Mouse (Mus musculus) ZHBTc4 (cell line): ENCODE measurements around the gene Sdf2l1.
"Not testable (repeated sequence)": the region's sequence is repeated elsewhere in the genome, so short reads cannot be mapped to it uniquely, and the experiment has no call there.

Source experiments
- DNase-seq: peaks from one replicate; pipeline ENCODE4 v3.0.0-alpha.2; 2011; ENCODE audit warnings: low read depth, low spot score

The Sdf2l1 gene

GRCm38 (mm10) chr16:17132089-17132905 lies at the start of gene Sdf2l1:
Sdf2l1 (minus strand) TSS chr16:17132383.
- DNase-seq: peak; percentile 99

DNA sequence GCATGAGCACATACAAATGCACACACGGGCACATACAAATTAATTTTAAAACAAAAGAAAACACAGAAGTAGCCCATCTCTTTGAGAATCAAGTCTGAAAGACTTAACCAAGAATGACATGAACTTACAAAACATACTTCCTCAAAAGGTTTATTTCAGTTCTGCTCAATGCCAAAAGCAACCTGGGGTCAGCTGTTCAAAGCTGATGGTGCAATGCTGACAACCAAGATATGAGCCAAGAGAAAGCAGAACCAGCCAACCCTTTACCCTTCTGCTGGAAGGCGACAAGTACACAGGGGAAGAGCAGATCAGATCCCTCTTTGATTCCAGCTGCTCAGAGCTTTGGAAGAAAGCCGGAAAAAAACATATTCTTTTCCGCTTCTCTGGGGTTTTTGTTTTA lies 49.2 kb upstream of the Sdf2l1 start:
- no peak for DNase-seq

- DNase-seq: no peak
These were observed 47.5 kb upstream of the Sdf2l1 start for GRCm38 (mm10) chr16:17179706-17180105.

DNA sequence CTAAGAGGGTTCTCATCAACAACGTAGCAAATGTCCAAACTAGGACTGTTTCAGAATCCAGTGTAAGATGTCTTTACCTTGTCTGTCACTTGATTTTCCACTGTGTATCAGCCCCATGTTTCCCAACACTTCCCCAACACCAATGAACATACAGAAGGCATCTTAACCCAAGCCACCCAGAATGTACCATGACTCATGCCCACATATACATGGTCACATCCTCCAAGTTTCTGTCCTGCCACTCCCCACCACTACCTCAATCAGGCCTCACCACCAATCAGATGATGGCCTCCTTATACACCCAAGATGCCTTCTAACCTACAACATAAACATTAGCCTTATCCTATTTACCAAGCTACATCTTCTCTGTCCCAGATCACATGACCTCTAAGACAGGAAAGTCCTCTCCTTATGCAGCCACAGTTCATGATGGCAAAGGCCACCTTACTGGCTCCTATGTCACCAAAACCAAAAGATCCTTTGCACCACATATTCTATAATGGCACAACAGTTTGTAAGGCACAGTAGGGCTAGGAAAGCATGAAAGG lies 45.5 kb upstream of the Sdf2l1 start:
- DNase-seq: no peak

- DNase-seq: no peak
These were observed 43.6 kb upstream of the Sdf2l1 start for GRCm38 (mm10) chr16:17175765-17176164.

- no peak for DNase-seq
These were observed 35.9 kb upstream of the Sdf2l1 start for GRCm38 (mm10) chr16:17168049-17168448.

- no peak for DNase-seq
These were observed 35.0 kb upstream of the Sdf2l1 start for GRCm38 (mm10) chr16:17167179-17167578.

GRCm38 (mm10) chr16:17165478-17165877 lies 33.3 kb upstream of the Sdf2l1 start:
- DNase-seq: not testable (repeated sequence)

GRCm38 (mm10) chr16:17154346-17154745 lies 22.2 kb upstream of the Sdf2l1 start:
- no peak for DNase-seq

DNA sequence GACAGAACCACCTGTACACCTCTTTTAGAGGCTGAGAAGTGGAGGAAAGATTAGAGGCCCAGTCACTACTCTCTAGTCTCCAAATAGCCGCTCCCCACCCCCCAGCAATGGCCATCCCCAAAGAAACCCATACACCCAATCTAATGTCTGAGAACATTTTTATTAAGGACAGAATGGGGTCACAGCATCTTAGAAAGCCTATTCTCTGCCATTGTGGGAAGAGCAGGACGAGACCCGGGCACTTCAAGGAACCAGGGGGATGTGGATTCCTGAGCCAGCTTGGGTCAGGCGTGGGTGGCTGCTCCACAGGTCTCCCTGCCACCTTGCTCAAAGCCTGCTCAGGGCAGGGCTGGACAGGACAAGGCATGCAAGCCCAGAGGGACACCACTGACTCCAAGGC lies 19.7 kb upstream of the Sdf2l1 start:
- DNase-seq: no peak

DNA sequence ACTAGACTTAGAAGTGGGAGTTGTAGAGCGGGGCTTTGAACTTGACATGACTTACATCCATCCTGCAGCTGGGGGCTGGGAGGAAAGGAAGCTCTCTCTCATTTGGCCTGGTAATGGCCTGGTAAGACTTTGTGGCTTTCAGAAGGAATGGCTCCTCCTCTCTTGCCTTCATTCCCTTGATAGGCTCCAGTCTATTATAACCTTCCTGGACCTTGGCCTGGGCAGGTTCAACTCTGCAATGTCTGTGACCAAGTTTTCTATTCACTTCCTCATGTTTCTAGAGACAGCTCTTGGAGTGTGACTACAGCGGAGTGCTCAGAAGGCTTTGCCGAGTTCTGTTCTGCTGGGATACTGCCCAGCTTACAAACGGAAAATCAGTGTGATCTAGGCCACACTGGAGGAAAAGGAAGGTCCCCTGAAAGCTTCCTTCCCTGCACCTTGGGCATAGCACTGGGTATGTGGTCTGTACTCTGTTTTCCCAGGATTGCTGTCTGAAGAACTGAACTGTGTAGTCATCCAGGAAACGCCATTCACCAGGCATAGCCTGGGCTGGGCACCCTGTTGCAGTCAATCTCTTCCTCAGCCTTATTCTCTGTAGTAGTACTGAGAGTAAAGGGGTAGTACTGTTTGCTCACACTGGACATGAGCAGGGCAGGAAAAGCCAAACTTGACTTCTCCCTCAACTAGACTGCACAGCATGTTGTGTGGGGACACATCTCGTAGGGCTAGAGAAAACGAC lies 18.5 kb upstream of the Sdf2l1 start:
- DNase-seq: no peak

DNA sequence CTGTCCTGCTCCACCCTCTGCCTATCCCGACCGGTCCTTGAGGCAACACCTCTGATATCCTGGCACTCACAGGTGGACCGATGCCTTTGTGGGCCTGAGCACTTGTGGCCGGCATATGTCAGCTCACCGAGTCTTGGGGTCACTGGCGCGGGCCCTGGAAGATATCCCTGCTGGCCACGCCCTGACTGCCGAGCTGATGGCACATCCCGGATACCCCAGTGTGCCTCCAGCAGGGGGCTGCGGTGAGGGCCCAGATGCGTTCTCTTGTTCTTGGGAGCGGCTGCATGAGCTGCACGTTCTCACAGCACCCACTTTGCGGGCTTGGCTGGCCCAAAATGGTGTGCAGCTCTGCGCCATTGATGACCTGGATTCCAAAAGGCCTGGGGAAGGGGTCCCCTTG lies 15.9 kb upstream of the Sdf2l1 start:
- DNase-seq: peak; percentile 85

DNA sequence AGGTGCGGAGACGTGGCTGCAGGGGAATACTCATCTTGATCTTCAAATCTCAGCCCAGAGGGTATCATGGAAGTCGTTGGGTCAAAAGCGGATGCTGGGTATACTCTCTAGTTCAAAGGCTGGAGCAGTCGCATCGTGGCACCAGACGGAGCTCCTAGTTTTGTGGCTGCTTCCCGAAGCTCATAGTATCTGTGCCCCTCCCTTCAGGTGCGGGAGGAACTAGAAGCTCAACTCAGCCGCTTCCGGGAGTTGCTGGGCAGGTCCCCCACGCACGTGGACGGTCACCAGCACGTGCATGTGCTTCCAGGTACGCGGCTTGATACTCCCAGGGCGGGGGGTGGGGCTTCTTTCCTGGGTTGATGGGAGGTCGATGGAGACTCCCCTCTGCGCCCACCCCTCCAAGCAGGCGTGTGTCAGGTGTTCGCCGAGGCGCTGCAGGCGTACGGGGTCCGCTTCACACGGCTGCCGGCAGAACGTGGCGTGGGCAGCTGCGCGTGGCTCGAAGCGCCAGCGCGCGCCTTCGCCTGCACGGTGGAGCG lies 15.3 kb upstream of the Sdf2l1 start:
- DNase-seq: peak; percentile 58

- peak; percentile 97 for DNase-seq
These were observed 14.6 kb upstream of the Sdf2l1 start, which contains the start of gene Ccdc116 for GRCm38 (mm10) chr16:17146772-17147235. Ccdc116 (minus strand) TSS chr16:17147229.

DNA sequence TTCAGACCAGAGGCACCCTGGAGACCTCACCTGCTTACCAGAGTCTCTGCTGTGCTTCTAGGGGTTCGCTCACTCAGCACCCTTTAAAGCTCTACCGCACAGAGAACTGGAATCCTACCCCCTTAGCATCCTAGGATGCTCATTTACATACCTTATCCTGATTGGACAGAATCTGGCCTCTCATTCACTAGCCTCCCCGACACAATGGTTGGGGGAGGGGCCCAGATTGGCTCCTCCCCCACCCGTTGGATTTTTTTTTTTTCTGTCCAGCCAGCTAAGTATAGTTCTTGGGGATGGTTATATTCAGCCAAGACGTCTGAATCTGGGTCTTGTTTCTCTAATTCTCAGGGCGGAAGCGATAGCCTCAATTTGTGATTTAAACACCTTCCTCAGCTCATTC lies 12.2 kb upstream of the Sdf2l1 start, which contains the start of gene Ydjc:
Gene Ydjc (plus strand): TSS at position 283 of the 400 bp plus-strand sequence.
- DNase-seq: peak; percentile 86

DNA sequence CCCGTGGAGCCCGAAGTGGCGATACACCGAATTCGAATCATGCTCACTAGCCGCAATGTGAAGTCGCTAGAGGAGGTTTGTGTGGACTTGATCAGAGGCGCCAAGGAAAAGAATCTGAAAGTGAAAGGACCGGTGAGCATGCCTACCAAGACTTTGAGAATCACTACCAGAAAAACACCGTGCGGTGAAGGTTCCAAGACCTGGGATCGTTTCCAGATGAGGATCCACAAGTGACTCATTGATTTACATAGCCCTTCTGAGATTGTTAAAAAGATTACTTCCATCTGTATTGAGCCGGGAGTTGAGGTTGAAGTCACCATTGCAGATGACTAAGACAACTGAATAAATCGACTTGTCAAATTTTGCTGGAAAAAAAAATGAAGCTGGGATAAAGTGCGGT lies 5.2 kb upstream of the Sdf2l1 start:
- DNase-seq: no peak

DNA sequence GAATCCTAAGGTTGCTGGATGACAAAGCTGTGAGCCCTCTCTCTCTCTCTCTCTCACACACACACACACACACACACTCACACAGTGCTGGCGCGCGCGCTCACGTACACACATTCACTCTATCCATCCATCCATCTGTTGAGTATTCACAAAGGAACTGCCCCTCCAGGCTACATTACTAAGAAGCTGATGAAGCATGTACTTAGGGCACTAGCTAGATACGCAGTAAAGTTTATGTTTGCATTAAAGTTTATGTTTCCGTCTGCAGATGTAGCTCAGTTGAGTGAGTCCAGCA lies 670 bp upstream of the Sdf2l1 start:
- no peak for DNase-seq

DNA sequence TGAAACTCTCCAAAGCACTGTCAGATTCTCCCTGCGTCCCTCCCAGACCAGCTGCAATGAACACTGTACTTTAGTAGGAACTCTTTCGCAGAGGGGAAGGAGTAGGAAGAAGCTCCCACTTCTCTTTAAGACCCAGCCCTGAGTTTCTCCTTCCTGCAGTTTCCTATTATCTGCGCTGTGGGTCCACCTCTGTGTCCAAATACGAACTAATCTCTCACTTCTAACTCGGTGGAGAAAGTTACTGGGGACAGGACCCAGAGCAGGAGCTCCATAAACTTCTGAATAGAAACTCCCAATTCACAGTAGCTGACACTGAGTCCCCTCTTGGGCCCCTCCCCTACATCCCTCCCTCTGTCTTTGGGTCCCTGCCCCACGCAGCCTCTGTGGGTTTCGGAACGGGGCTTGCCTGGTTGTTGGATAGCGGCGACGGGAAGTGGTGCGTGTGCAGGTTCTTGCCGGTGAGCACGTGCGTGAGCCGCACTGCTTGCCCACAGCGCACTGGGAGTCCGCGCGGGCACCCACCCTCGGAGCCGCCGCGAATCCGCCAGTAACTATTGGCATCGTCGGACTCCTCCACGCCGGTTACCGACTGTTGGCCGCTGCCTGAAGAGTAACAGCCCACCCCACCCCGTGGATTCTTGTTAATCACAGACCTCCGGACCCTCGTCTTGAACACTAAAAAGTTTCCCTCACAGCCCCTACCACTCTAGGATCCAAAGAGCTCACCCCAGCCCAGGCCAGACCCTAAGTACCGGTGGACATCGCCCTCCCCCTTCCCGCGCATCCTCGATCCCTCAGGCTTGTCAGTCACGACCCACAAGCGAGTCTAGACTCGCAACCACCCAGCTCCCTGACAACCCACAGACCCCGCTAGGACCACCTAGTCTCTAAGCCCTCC lies 743 bp downstream of the Sdf2l1 start:
- DNase-seq: peak; percentile 48

DNA sequence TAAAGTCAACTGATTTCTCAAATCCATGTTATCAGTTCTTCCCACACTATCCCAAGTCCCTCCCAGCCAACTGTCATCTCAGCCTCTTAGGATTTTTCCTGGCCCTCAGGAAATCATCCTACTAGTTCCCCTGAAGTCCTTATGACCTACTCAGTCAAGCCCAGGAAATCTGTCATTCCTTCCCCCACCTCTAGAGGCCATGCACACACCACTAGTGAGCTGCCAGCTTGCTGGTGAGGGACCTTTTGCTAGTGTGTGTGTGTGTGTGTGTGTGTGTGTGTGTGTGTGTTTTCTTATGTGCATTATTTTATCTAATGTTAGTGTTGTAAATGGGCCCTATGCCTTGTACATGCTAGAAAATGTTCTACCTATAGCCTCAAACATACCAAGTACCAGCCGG lies 4.9 kb downstream of the Sdf2l1 start:
- peak; percentile 80 for DNase-seq

- peak; percentile 92 for DNase-seq
These were observed 7.2 kb downstream of the Sdf2l1 start, which contains the start of gene 2610318N02Rik for GRCm38 (mm10) chr16:17124871-17125520. 2610318N02Rik (minus strand) TSS chr16:17125167.
